Mouse (Mus musculus) thymus, postnatal 36 days (tissue): ENCODE measurements around the gene Nasp.
A peak's percentile ranks its signal among the peaks of the same experiment; 100 is the strongest.
"Not testable (repeated sequence)": the region's sequence is repeated elsewhere in the genome, so short reads cannot be mapped to it uniquely, and the experiment has no call there.

Source experiments
- DNase-seq, 2 experiments: peaks; one replicate each; pipeline ENCODE4 v3.0.0; 2022; ENCODE audit warnings: mixed read lengths in 2 of 2

Nasp gene

GRCm38 (mm10) chr4:116627722-116628662 lies at the start of gene Nasp:
TSS of gene Nasp (minus strand) at chr4:116627941.
- peak; percentile 72 to 73 for DNase-seq

GRCm38 (mm10) chr4:116676027-116676426 lies 48.3 kb upstream of the Nasp start:
- DNase-seq, result no peak

GRCm38 (mm10) chr4:116674761-116675160 lies 47.0 kb upstream of the Nasp start:
- not testable (repeated sequence) for DNase-seq

GRCm38 (mm10) chr4:116672785-116673184 lies 45.0 kb upstream of the Nasp start:
- DNase-seq, result no peak

- peak; percentile 13 to 26 for DNase-seq
Measured at GRCm38 (mm10) chr4:116669291-116669690, 41.5 kb upstream of the Nasp start.

- DNase-seq, result no peak
Measured at GRCm38 (mm10) chr4:116668145-116668544, 40.4 kb upstream of the Nasp start.

GRCm38 (mm10) chr4:116666625-116667024 lies 38.9 kb upstream of the Nasp start:
- DNase-seq, result no peak

- no peak for DNase-seq
Measured at GRCm38 (mm10) chr4:116661998-116662397, 34.3 kb upstream of the Nasp start.

GRCm38 (mm10) chr4:116660829-116661228 lies 33.1 kb upstream of the Nasp start:
- DNase-seq, result no peak

GRCm38 (mm10) chr4:116659916-116660315 lies 32.2 kb upstream of the Nasp start:
- DNase-seq, result not testable (repeated sequence)

GRCm38 (mm10) chr4:116659474-116659873 lies 31.7 kb upstream of the Nasp start:
- no peak for DNase-seq

- DNase-seq, result no peak
Measured at GRCm38 (mm10) chr4:116657971-116658370, 30.2 kb upstream of the Nasp start.

GRCm38 (mm10) chr4:116655658-116656057 lies 27.9 kb upstream of the Nasp start:
- no peak for DNase-seq

GRCm38 (mm10) chr4:116655100-116655499 lies 27.4 kb upstream of the Nasp start:
- no peak for DNase-seq

GRCm38 (mm10) chr4:116653228-116653627 lies 25.5 kb upstream of the Nasp start:
- no peak for DNase-seq

- DNase-seq, result no peak
Measured at GRCm38 (mm10) chr4:116651797-116652135, 24.0 kb upstream of the Nasp start.

GRCm38 (mm10) chr4:116650924-116651796 lies 23.4 kb upstream of the Nasp start, which contains the start of gene Akr1a1:
TSS of gene Akr1a1 (minus strand) at chr4:116651680.
- peak; percentile 89 to 90 for DNase-seq

- DNase-seq, result no peak
Measured at GRCm38 (mm10) chr4:116650365-116650764, 22.6 kb upstream of the Nasp start.

- no peak for DNase-seq
Measured at GRCm38 (mm10) chr4:116649411-116649810, 21.7 kb upstream of the Nasp start.

GRCm38 (mm10) chr4:116645624-116646023 lies 17.9 kb upstream of the Nasp start:
- DNase-seq, result no peak

GRCm38 (mm10) chr4:116644326-116644725 lies 16.6 kb upstream of the Nasp start:
- peak; percentile 6 to 9 for DNase-seq

GRCm38 (mm10) chr4:116642071-116642470 lies 14.3 kb upstream of the Nasp start:
- no peak for DNase-seq

- DNase-seq, result no peak
Measured at GRCm38 (mm10) chr4:116638821-116639220, 11.1 kb upstream of the Nasp start.
